Mouse (Mus musculus) liver, postnatal 0 days (tissue): ENCODE data around the gene Ddi1.

Experiments used
- CTCF ChIP-seq: sonication (generic); IDR thresholded peaks from 2 replicates; pipeline ENCODE4 v1.5.1; 2016; ENCODE audit warnings: antibody characterized with exemption, low read depth
- EP300 ChIP-seq: IDR thresholded peaks from 2 replicates; pipeline ENCODE4 v1.6.1; 2016; ENCODE audit warnings: antibody characterized with exemption, low read depth, mild to moderate bottlenecking

GRCm38 (mm10) chr9:6302050-6302449, 32.4 kb upstream of the Ddi1 start:
- no peak for TF ChIP-seq CTCF
- no peak for TF ChIP-seq EP300
